Mouse (Mus musculus) embryonic facial prominence, embryonic 13.5 days (tissue): ENCODE results near the gene Lsm2. TPM values are rescaled to one million over a fixed set of nuclear protein-coding genes. Genes with fewer than 3 reads are reported as not detected.
"Not testable (repeated sequence)": the region's sequence is repeated elsewhere in the genome, so short reads cannot be mapped to it uniquely, and the experiment has no call there.

Experiments
- ATAC-seq: fragments of 200-750 bp; cut with Nextera tagmentation; 2 replicates; pipeline ENCODE4 v1.8.0; 2017; ENCODE audit warnings: low read depth; ENCODE audit not compliant: insufficient number of reproducible peaks, insufficient read depth, low FRiP score, low TSS enrichment
- H3K27ac ChIP-seq: fragments of 300-500 bp; sonication (generic); 2 replicates; pipeline ENCODE4 v1.5.1; 2015; ENCODE audit warnings: moderate library complexity, mild to moderate bottlenecking, inconsistent platforms
- H3K27me3 ChIP-seq: fragments of 300-500 bp; sonication (generic); 2 replicates; pipeline ENCODE4 v1.6.1; 2015; ENCODE audit warnings: mild to moderate bottlenecking, inconsistent platforms
- H3K36me3 ChIP-seq: fragments of 300-500 bp; sonication (generic); 2 replicates; pipeline ENCODE4 v1.6.1; 2015; ENCODE audit warnings: mild to moderate bottlenecking, inconsistent platforms
- H3K4me1 ChIP-seq: fragments of 300-500 bp; sonication (generic); 2 replicates; pipeline ENCODE4 v1.6.1; 2015; ENCODE audit warnings: inconsistent platforms
- H3K4me2 ChIP-seq: fragments of 300-500 bp; sonication (generic); 2 replicates; pipeline ENCODE4 v1.6.1; 2015; ENCODE audit warnings: moderate library complexity, mild to moderate bottlenecking, inconsistent platforms
- H3K4me3 ChIP-seq: fragments of 300-500 bp; sonication (generic); 2 replicates; pipeline ENCODE4 v1.5.1; 2015; ENCODE audit warnings: mild to moderate bottlenecking, inconsistent platforms
- H3K9ac ChIP-seq: fragments of 300-500 bp; sonication (generic); 2 replicates; pipeline ENCODE4 v1.6.1; 2015; ENCODE audit warnings: mild to moderate bottlenecking, inconsistent platforms
- H3K9me3 ChIP-seq: fragments of 300-500 bp; sonication (generic); 2 replicates; pipeline ENCODE4 v1.6.1; 2016; ENCODE audit warnings: inconsistent platforms
- WGBS: fragments of 180-500 bp; shearing (Covaris S2); methylation state at CpG from one replicate; pipeline ENCODE4 v1.1.7; 2015; ENCODE audit warnings: mixed read lengths; 5-methylcytosine and 5-hydroxymethylcytosine counted together
- polyA plus RNA-seq: library from polyadenylated mRNA; unstranded; fragments of >200 nt; fragmentation: Nextera tagmentation; extraction: Ambion mirVana; gene quantifications from 2 replicates; pipeline ENCODE4 v1.2.1, GENCODE M21; 2015

Gene Lsm2
- polyA plus RNA-seq, 1 experiment from 2014 or later = 227 TPM

DNA sequence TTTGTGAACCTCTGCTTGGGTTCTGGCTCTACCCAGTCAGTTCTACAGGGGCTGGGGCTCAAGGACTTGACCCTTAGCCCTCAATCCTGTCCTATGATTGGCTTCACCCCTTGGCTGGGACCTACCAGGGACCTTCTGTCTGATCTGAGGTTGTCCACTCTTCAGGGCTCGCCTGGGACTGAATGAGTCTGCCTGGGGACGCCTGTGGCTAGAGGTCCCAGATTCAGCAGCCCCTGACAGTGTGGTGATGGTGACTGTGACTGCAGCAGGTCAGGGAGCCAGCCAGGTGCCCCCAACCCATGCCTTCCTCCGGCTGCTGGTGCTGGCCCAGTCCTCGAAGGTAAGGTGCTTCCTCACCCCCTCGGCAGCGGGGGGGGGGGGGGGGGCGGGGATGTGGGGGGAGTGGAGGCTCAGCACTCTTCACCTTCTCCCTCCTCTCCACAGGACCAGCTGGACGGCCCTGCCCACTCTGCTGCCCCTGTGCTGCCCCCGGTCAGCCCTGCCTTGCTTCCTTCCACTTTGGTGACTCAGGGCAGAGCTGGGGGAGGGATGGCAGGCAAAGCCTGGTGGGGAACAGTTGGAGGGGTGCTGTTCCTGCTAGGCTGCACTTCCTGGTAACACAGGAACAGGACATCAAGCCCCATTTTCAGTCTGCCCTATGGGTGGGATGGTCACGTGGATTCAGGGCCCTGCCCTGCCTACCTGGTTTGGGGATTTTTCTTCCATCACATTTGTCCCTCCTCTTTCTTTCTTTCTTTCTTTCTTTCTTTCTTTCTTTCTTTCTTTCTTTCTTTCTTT is 43.2 kb downstream of the Lsm2 start:
- Histone ChIP-seq H3K4me3 (no peak overlapping the region), H3K9ac (peak overlapping the region; percentile 44; the same call in 1 of the 2 replicates), H3K4me1 (peaks cover 48% of the 10 kb centered on the region), H3K27ac (no peak overlapping the region), H3K9me3 (no peaks in the 10 kb centered on the region), H3K27me3 (no peaks in the 10 kb centered on the region), H3K36me3 (no peaks in the 10 kb centered on the region), H3K4me2 (no peak overlapping the region)
- WGBS = 65% methylated on average over 9 of the region's 10 CpGs
- no peak for ATAC-seq

DNA sequence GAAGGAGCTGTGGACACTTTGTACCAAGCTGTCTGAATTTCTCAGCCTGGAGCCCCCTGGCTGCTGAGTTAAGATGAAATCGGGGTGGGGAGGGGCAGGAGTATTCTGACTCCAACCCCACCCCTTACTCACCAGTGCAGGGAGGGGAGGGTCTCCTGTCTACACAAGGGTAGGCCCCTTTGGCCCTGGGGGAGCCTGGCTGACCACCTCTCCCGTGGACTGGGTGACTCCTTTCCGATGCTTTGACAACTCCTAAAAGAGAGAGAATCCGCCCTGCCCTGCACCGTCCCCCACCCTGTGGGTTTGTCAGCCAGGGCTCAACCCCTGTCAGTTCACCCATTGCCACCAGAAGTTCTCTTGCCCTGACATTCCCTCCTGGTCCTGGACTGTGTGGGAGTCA is 44.5 kb downstream of the Lsm2 start:
- peak overlapping the region; percentile 44; the same call in 1 of the 2 replicates for H3K9ac ChIP-seq
- H3K36me3 ChIP-seq = no peaks in the 10 kb centered on the region
- H3K4me2 ChIP-seq = peak overlapping the region; percentile 24
- H3K27ac ChIP-seq = peak overlapping the region; percentile 87
- H3K4me1 ChIP-seq = peaks cover 44% of the 10 kb centered on the region
- H3K4me3 ChIP-seq = no peak overlapping the region
- no peaks in the 10 kb centered on the region for H3K9me3 ChIP-seq
- H3K27me3 ChIP-seq = no peaks in the 10 kb centered on the region
- ATAC-seq = no peak
- 77% methylated on average over 5 of the region's 5 CpGs for WGBS

DNA sequence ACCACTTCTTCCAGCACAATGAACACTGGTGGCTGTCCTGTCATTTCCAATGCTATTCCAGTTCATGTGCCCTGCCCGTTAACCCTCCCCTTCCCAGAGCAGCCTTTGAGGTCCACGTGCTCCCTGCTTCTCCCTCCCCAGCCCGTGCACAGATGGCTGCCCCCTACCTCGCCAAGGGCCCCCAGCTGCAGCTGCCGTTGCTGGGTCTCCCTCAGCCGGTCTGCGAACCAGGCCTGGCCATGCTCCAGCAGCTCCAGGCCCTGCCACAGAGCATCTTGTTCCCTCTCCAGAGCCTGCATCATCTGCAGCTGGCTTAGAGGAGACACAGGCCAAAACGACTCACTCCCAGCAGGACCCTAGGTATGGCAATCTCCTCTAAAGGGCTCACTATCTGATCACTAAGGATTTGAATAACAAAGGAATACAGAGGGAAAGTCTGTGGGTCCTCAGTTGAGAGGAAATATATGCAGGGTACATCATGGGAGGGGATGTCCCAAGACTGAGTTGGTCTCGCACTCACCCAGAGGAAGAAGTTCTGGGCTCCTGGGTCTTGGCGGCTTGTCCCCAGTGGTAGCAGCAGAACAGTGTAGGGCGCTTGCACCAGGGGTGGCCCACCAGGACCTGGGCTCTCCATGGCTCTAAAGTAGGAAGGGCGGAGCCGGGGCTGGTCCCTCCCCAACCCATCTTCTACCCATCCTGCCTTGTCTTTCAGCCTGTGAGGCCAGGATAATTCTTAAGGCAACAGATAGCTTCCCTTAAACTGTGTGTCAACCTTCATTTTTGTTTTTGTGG is 45.8 kb downstream of the Lsm2 start, which contains the start of gene Sapcd1:
Sapcd1 (minus strand) TSS at position 740 of the 792 bp plus-strand sequence.
- no peaks in the 10 kb centered on the region for H3K27me3 ChIP-seq
- peak within 1 kb of the TSS; percentile 25 for H3K4me3 ChIP-seq
- H3K9ac ChIP-seq = peak within 1 kb of the TSS; percentile 64
- 33% methylated on average over 13 of the region's 13 CpGs for WGBS
- peaks cover 37% of the 10 kb centered on the region for H3K4me1 ChIP-seq
- no peaks in the 10 kb centered on the region for H3K36me3 ChIP-seq
- H3K27ac ChIP-seq = peak within 1 kb of the TSS; percentile 87
- H3K4me2 ChIP-seq = peak within 1 kb of the TSS; percentile 45
- ATAC-seq = peak; percentile 28; the same call in 1 of the 2 replicates
- H3K9me3 ChIP-seq = no peaks in the 10 kb centered on the region

DNA sequence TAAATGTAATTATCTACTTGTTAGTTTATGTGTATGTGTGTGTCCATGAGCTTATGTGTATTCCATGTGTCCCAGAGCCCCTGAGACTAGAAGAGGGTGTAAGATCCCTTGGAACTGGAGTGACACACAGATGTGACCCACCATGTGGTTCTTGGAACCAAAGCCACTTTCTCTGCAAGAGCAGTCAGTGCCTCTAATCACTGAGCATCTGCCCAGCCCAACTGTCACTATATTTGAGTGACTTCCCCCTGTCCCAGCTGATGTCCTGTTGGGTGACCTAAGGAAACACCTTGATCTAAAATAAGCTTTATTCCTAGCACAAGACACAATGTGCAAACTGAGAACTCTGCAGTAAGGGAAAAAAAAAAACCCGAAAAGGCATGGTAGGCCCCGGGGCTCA is 46.7 kb downstream of the Lsm2 start:
- Histone ChIP-seq H3K9me3 (no peaks in the 10 kb centered on the region), H3K4me2 (no peak overlapping the region), H3K27me3 (no peaks in the 10 kb centered on the region), H3K9ac (no peak overlapping the region), H3K36me3 (no peaks in the 10 kb centered on the region), H3K27ac (no peak overlapping the region), H3K4me1 (peaks cover 37% of the 10 kb centered on the region), H3K4me3 (no peak overlapping the region)
- WGBS = 71% methylated on average over 2 of the region's 2 CpGs
- no peak for ATAC-seq

DNA sequence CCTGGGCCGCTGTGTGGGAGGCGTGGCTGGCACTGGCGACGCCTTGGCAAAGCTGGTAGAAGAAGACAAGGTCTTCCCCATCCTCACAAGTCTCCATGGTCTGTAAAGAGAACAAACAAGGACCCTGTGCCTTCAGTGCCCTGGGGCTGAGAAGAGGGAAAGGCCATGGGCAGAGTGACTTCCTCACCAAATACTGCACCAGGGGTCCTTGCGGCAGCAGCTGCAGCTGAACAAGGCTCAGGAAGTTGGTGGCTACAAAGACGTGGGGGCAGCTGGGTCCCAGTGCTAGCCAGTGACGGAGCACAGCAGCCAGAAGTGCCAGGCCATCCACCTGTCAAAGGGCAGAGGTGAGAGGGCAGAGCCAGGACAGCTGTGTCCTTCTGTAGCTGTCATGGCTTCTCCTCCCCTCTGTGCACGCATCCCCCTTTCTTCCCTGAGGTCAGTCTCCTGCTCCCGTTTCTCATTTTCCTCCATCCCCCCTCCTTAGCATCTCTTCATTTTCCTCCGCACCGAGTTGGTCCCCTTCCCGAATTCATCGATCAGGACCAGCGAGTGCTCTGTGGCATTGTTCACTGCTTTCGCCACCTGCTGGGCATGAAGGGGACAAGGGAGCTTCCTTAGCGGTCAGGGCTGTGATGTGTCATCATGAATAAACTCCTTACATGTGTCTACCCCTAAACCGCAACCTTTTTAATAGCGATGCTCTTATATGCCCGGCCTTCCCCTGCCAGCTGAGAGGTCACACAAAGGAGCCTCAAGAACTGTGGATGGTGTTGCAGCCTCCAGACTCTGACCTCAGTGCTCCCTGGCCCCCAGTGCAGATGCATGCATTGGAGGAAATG is 48.2 kb downstream of the Lsm2 start:
- Histone ChIP-seq H3K9me3 (no peaks in the 10 kb centered on the region), H3K4me1 (peaks cover 29% of the 10 kb centered on the region), H3K27ac (no peak overlapping the region), H3K4me2 (peak overlapping the region; percentile 24), H3K9ac (0 out of 2 replicates have a peak overlapping the region, but pooled peaks have one; percentile 58), H3K27me3 (no peaks in the 10 kb centered on the region), H3K36me3 (no peaks in the 10 kb centered on the region), H3K4me3 (no peak overlapping the region)
- 31% methylated on average over 19 of the region's 19 CpGs for WGBS
- ATAC-seq = no peak

DNA sequence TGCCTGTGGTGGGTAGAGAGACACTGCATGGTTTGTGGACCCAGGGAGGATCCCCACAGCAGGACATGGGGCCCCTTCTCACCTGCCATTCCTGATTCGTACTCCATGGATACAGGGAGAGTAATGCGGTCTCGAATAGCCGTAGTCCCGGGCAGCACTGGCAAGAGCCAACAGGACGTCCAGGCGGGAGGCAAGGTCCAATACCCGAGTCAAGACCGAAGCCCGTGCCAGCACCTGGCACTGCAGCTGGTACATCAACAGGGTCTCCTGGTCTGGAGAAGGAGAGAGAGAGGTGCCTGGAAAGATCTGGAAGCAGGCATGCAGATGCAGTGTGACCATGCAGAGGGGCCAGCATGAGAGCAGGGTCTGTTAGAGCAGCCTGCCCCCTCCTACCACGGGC is 49.6 kb downstream of the Lsm2 start:
- whole genome bisulfite sequencing = 92% methylated on average over 11 of the region's 11 CpGs
- H3K27me3 ChIP-seq = no peaks in the 10 kb centered on the region
- no peaks in the 10 kb centered on the region for H3K36me3 ChIP-seq
- H3K9ac ChIP-seq = no peak overlapping the region
- no peak overlapping the region for H3K4me2 ChIP-seq
- H3K9me3 ChIP-seq = no peaks in the 10 kb centered on the region
- H3K27ac ChIP-seq = no peak overlapping the region
- H3K4me3 ChIP-seq = no peak overlapping the region
- H3K4me1 ChIP-seq = peaks cover 20% of the 10 kb centered on the region
- ATAC-seq = no peak

DNA sequence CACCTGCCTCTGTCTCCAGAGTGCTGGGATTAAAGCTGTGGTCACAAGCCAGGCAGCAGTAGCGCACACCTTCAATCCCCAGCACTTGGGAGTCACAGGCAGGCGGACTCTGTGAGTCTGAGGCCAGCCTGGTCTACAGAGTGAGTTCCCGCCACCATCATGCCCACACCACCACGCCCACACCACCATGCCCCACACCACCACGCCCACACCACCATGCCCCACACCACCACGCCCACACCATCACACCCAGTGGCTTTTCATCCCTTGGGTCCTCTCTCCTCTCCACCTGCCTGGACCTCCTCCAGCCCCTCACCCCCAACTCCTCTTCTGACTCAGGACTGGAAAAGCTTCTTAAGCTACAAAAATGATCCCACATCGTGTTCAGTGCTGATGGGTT is 50.2 kb downstream of the Lsm2 start:
- H3K27ac ChIP-seq = no peak overlapping the region
- no peak overlapping the region for H3K9ac ChIP-seq
- H3K27me3 ChIP-seq = no peaks in the 10 kb centered on the region
- no peak for ATAC-seq
- H3K4me3 ChIP-seq = no peak overlapping the region
- no peak overlapping the region for H3K4me2 ChIP-seq
- H3K9me3 ChIP-seq = no peaks in the 10 kb centered on the region
- 93% methylated on average over 7 of the region's 7 CpGs for WGBS
- H3K4me1 ChIP-seq = peaks cover 15% of the 10 kb centered on the region
- H3K36me3 ChIP-seq = no peaks in the 10 kb centered on the region

DNA sequence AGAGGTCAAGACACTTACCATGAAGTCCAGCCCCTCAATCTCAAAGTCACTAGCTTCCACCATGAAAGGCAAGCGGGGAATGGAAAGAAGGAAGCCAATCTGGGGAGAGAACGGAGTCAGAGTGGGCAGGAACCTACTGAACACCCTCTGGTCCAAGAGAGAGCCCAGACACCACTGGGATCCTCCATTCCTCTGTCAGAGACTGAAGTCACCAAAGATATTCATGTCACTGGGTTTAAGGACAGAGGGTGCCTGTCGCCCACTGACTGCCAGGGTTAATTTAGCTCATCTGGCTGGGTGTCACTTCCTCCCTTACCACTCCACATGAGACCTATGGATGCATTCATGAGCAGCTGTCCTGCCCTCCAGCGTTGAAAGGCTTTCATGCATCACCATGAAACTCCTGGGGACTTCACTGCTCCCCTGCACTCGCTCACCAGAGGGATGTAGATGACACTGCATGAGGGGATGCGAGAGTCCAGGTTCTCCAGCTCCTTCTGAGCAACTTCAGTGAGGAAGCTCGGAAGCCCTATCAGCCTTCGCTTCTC is 50.7 kb downstream of the Lsm2 start:
- H3K9me3 ChIP-seq = no peaks in the 10 kb centered on the region
- no peak for ATAC-seq
- no peaks in the 10 kb centered on the region for H3K36me3 ChIP-seq
- 73% methylated on average over 8 of the region's 8 CpGs for WGBS
- no peak overlapping the region for H3K4me3 ChIP-seq
- no peaks in the 10 kb centered on the region for H3K27me3 ChIP-seq
- no peak overlapping the region for H3K4me2 ChIP-seq
- no peak overlapping the region for H3K27ac ChIP-seq
- no peak overlapping the region for H3K9ac ChIP-seq
- H3K4me1 ChIP-seq = peaks cover 12% of the 10 kb centered on the region

DNA sequence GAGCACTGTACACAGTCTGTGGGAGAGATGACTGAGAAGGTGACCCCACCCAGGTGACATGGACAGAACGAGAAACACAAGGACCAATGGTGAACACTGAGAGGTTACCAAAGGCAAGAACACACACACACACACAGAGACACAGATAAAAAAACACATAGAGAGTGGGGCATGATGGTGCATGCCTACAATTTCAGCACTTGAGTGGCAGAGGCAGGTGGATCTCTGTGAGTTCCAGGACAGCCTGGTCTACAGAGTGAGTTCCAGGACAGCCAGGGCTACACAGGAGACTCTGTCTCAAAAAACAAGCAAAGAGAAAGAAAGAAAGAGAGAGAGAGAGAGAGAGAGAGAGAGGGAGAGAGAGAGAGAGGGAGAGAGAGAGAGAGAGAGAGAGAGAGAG is 52.0 kb downstream of the Lsm2 start:
- not testable (repeated sequence) for H3K4me1 ChIP-seq, ATAC-seq, H3K36me3 ChIP-seq, H3K4me3 ChIP-seq, H3K9me3 ChIP-seq, H3K9ac ChIP-seq, H3K27ac ChIP-seq, H3K4me2 ChIP-seq, H3K27me3 ChIP-seq
- WGBS = 65% methylated on average over 1 of the region's 1 CpGs

DNA sequence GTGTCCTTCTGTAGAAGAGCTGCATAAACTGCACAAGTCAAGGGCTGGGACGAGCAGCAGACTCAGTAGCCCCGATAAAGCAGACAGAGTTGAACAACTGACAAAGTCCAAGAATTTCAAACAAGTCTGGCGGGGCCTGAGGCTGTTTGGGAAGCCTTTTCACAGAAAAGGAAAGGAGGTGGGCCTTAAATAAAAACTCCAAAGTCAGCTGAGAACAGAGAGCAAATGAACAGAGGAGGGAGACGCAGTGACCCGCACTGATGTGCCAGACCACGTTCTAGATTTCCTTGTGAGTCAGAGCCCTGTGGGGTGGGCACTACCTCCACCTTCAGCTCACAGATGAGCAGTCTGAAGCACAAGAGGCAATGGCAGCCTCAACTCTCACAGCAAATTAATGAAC is 53.2 kb downstream of the Lsm2 start:
- Histone ChIP-seq H3K9ac (no peak overlapping the region), H3K27ac (no peak overlapping the region), H3K4me3 (no peak overlapping the region), H3K9me3 (no peaks in the 10 kb centered on the region), H3K4me2 (no peak overlapping the region), H3K4me1 (peaks cover 1% of the 10 kb centered on the region), H3K27me3 (no peaks in the 10 kb centered on the region), H3K36me3 (no peaks in the 10 kb centered on the region)
- WGBS = 65% methylated on average over 6 of the region's 6 CpGs
- ATAC-seq = no peak
